Mouse (Mus musculus) lung, embryonic 14.5 days (tissue): ENCODE measurements around the gene Cmklr1. TPM values are rescaled to one million over a fixed set of nuclear protein-coding genes. Genes with fewer than 3 reads are reported as not detected.

ENCODE experiments used
- ATAC-seq: fragments of 200-750 bp; cut with Nextera tagmentation; 2 replicates; pipeline ENCODE4 v1.8.0; 2017; ENCODE audit warnings: mild to moderate bottlenecking, moderate TSS enrichment, moderate library complexity; ENCODE audit not compliant: insufficient read depth
- DNase-seq: peaks from one replicate; pipeline ENCODE4 v3.0.0-alpha.2; 2015
- H3K27ac ChIP-seq: fragments of 300-500 bp; sonication (generic); 2 replicates; pipeline ENCODE4 v1.5.1; 2014; ENCODE audit warnings: low read depth, mild to moderate bottlenecking, moderate library complexity
- H3K27me3 ChIP-seq: fragments of 300-500 bp; sonication (generic); 2 replicates; pipeline ENCODE4 v1.6.1; 2014; ENCODE audit warnings: low read length, control low read depth; ENCODE audit not compliant: insufficient read depth
- H3K36me3 ChIP-seq: fragments of 300-500 bp; sonication (generic); 2 replicates; pipeline ENCODE4 v1.6.1; 2014; ENCODE audit warnings: control low read depth; ENCODE audit not compliant: insufficient read depth
- H3K4me1 ChIP-seq: fragments of 300-500 bp; sonication (generic); 2 replicates; pipeline ENCODE4 v1.6.1; 2014; ENCODE audit warnings: antibody characterized with exemption, control low read depth; ENCODE audit not compliant: insufficient read depth
- H3K4me2 ChIP-seq: fragments of 300-500 bp; sonication (generic); 2 replicates; pipeline ENCODE4 v1.6.1; 2014; ENCODE audit warnings: mild to moderate bottlenecking
- H3K4me3 ChIP-seq: fragments of 300-500 bp; sonication (generic); 2 replicates; pipeline ENCODE4 v1.5.1; 2014; ENCODE audit warnings: low read depth, low read length
- H3K9ac ChIP-seq: fragments of 300-500 bp; sonication (generic); 2 replicates; pipeline ENCODE4 v1.6.1; 2014
- H3K9me3 ChIP-seq: fragments of 300-500 bp; sonication (generic); 2 replicates; pipeline ENCODE4 v1.6.1; 2016; ENCODE audit warnings: low read depth, low read length, control low read depth
- CTCF ChIP-seq: IDR thresholded peaks from 2 replicates; pipeline ENCODE4 v1.5.1; 2016; ENCODE audit warnings: antibody characterized with exemption, low read depth
- WGBS: fragments of 180-500 bp; shearing (Covaris S2); extraction: QIAGEN DNeasy Blood & Tissue Kit; methylation state at CpG from one replicate; pipeline ENCODE4 v1.1.7; 2014; 5-methylcytosine and 5-hydroxymethylcytosine counted together
- polyA plus RNA-seq: library from polyadenylated mRNA; unstranded; fragments of >200 nt; fragmentation: Nextera tagmentation; extraction: Ambion mirVana; gene quantifications from 2 replicates; pipeline ENCODE4 v1.2.1, GENCODE M21; 2014

The Cmklr1 gene
- polyA plus RNA-seq, 1 experiment from 2014 or later: 8.3 TPM

DNA sequence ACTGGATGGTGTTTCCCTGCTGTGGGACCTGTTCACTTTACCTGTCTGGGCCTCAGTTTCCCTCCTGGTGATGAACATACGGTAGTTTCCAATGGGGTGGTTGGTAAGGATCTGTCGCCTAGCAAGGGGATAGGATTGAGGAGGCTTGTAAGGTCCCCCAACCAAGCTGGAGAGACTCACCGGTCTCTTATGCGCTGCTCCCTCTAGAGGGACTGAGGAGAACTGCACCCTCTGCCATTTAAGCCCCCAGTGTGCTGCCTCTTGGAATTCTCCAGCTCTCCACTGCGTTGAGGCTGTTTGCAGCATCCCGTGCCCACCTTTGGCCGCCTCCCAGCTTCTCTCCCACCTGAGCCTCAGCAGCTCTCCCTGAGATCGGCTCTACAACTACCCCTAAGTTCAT, 70.0 kb downstream of the Cmklr1 start:
- 49% methylated on average over 8 of the region's 8 CpGs for WGBS
- Histone ChIP-seq H3K27me3 (no peaks in the 10 kb centered on the region), H3K9ac (no peak overlapping the region), H3K4me2 (no peak overlapping the region), H3K9me3 (no peaks in the 10 kb centered on the region), H3K27ac (no peak overlapping the region), H3K4me3 (no peak overlapping the region), H3K4me1 (0 out of 2 replicates have a peak, but pooled peaks cover 1% of the 10 kb centered on the region), H3K36me3 (no peaks in the 10 kb centered on the region)
- ATAC-seq: no peak
- DNase-seq: peak; percentile 65
- peak; percentile 80 for TF ChIP-seq CTCF

DNA sequence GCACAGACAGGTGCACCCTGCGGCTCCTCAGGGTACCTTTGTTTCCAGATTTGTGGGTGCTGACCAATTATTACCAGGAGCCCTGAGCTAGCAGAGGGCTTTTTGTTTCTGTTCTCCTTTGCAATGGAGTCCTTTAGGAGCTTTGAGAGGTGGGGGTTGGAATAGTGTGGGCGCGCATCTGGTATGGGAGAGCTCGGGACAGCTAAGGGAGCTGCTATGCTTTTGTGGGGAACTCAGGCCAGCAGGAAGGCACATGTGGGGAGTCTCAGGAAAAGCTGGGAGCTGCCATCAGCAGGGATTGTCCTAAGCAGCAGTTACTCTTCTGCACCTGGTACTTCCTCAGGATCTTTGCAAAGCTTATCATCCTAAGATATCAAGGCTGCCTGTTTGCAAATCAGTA, 71.1 kb downstream of the Cmklr1 start:
- H3K27me3 ChIP-seq: no peaks in the 10 kb centered on the region
- DNase-seq (no peak), ATAC-seq (no peak)
- 70% methylated on average over 4 of the region's 4 CpGs for WGBS
- H3K4me2 ChIP-seq: no peak overlapping the region
- TF ChIP-seq CTCF: no peak
- no peaks in the 10 kb centered on the region for H3K4me1 ChIP-seq
- no peak overlapping the region for H3K9ac ChIP-seq
- H3K36me3 ChIP-seq: no peaks in the 10 kb centered on the region
- no peak overlapping the region for H3K27ac ChIP-seq
- no peaks in the 10 kb centered on the region for H3K9me3 ChIP-seq
- no peak overlapping the region for H3K4me3 ChIP-seq

DNA sequence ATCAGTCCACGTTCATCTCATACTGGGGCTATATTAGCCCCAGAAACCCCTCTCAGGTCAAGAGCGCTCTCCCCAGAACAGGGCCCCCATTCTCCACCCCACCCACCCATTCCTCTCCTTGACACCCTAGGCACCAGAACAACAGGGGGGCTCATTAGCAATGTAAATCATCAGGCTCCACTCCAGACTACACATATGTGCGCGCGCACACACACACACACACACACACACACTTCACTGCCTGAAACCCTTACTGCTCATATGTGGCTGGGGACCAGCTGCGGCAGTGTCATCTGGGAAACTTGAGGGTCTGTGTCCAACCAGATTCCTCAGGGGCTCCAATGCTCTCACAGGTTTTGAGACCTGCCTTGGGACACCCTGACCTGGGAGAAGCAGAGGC, 71.8 kb downstream of the Cmklr1 start:
- Histone ChIP-seq H3K4me3 (no peak overlapping the region), H3K4me2 (no peak overlapping the region), H3K4me1 (no peaks in the 10 kb centered on the region), H3K9me3 (no peaks in the 10 kb centered on the region), H3K27me3 (no peaks in the 10 kb centered on the region), H3K9ac (no peak overlapping the region), H3K36me3 (no peaks in the 10 kb centered on the region), H3K27ac (no peak overlapping the region)
- DNase-seq (no peak), ATAC-seq (no peak)
- TF ChIP-seq CTCF: no peak
- WGBS: 73% methylated on average over 6 of the region's 6 CpGs

DNA sequence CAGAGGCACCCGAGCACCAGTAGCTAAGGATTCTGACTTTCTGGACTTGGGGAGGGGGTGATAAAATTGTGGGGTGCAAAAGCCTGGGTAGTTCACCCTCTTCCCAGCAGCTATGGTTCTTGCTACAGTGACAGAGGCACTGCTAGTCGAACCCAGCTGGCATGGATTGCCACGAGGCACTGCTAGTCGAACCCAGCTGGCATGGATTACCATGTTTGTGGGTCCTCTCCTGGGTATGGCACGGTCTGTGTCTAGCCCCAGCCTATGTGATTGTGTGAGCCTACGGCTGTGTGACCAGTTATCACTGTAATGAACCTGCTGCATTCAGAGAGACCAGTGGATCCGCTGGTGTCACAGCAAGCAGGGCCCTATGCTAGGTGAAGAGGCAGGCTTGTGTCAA, 72.7 kb downstream of the Cmklr1 start:
- Histone ChIP-seq H3K9ac (no peak overlapping the region), H3K4me2 (no peak overlapping the region), H3K27me3 (no peaks in the 10 kb centered on the region), H3K4me3 (no peak overlapping the region), H3K4me1 (no peaks in the 10 kb centered on the region), H3K27ac (no peak overlapping the region), H3K36me3 (no peaks in the 10 kb centered on the region), H3K9me3 (no peaks in the 10 kb centered on the region)
- TF ChIP-seq CTCF: no peak
- 69% methylated on average over 7 of the region's 7 CpGs for WGBS
- no peak for ATAC-seq
- DNase-seq: no peak

DNA sequence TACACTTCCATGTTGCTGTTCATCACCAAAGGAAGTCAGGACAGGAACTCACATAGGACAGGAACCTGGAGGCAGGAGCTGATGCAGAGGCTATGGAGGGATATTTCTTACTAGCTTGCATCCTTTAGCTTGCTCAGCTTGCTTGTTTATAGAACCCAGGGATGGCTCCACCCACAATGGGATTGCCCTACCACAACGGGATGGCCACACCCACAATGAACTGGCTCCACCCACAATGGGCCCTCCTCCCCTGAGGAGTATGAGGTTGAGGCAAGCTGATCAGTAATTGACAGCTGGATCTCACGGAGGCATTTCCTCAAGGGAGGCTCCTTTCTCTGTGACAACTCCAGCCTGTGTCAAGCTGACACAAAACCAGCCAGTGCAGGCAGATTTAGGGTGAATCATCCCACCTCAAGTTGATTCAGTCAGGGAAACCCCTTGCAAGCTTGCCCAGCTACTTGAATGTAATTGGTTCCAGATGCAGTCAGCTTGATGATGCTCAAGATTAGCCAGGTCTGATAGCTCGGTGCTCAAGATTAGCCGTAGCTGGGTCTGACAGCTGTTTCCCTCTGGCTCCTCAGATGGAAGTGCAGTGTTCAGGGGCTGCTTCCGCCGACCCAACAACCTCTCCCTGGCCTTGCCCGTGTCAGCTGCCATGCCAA, 80.0 kb downstream of the Cmklr1 start:
- ATAC-seq: no peak
- DNase-seq: no peak
- WGBS: 36% methylated on average over 7 of the region's 7 CpGs

DNA sequence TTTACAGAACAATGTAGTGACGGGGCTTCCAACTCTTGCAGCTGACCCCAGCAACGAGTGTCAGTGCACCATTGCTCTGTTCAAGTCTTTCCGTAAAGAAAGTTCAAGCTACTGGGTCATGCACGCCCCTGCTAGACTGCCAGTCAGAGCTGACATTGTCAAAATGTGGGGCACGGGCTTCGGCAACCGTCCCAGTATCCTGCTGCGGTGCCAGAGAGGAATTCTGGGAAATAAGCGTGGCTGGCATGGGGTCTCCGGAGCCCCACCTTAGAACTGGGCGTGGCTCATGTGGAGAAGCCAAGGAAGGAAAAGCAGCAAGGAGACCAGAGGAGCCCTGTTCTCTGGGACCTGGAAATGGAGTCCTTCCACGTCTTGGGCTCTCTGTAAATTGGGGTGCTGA, 84.4 kb downstream of the Cmklr1 start:
- no peak for DNase-seq
- 63% methylated on average over 12 of the region's 12 CpGs for WGBS

More for the DNA sequence above, 80.0 kb downstream of the Cmklr1 start:
- H3K9ac ChIP-seq: no peak overlapping the region
- no peaks in the 10 kb centered on the region for H3K36me3 ChIP-seq
- H3K4me2 ChIP-seq: no peak overlapping the region
- H3K27me3 ChIP-seq: no peaks in the 10 kb centered on the region
- H3K9me3 ChIP-seq: no peaks in the 10 kb centered on the region
- no peaks in the 10 kb centered on the region for H3K4me1 ChIP-seq
- TF ChIP-seq CTCF: no peak
- H3K27ac ChIP-seq: no peak overlapping the region
- no peak overlapping the region for H3K4me3 ChIP-seq

GRCm38 (mm10) chr5:113565101-113565854, 84.9 kb downstream of the Cmklr1 start:
- Histone ChIP-seq H3K4me2 (no peak overlapping the region), H3K27ac (no peak overlapping the region), H3K4me1 (no peaks in the 10 kb centered on the region), H3K36me3 (no peaks in the 10 kb centered on the region), H3K27me3 (no peaks in the 10 kb centered on the region), H3K9ac (no peak overlapping the region), H3K4me3 (no peak overlapping the region), H3K9me3 (no peaks in the 10 kb centered on the region)
- no peak for TF ChIP-seq CTCF
- 72% methylated on average over 10 of the region's 10 CpGs for WGBS
- no peak for DNase-seq
- no peak for ATAC-seq

More for the DNA sequence above, 84.4 kb downstream of the Cmklr1 start:
- Histone ChIP-seq H3K4me1 (no peaks in the 10 kb centered on the region), H3K9ac (no peak overlapping the region), H3K4me3 (no peak overlapping the region), H3K4me2 (no peak overlapping the region), H3K27me3 (no peaks in the 10 kb centered on the region), H3K9me3 (no peaks in the 10 kb centered on the region), H3K36me3 (no peaks in the 10 kb centered on the region), H3K27ac (no peak overlapping the region)
- TF ChIP-seq CTCF: no peak
- no peak for ATAC-seq
